Mouse (Mus musculus): Measurements from ENCODE around the gene Ccm2l. TPM values are rescaled to one million over a fixed set of nuclear protein-coding genes. Genes with fewer than 3 reads are reported as not detected.
A peak's percentile ranks its signal among the peaks of the same experiment; 100 is the strongest.

Gene Ccm2l
- polyA plus RNA-seq, 1 experiment from 2014 or later, result 0.77 TPM

- Histone ChIP-seq H3K9ac (ENCODE audit: low read length) (peak within 1 kb of the TSS; percentile 73), H3K27ac (ENCODE audit: low read depth, low read length) (peak within 1 kb of the TSS; percentile 61), H3K9me3 (replicated peaks; ENCODE audit: control insufficient read depth, low read length) (no peaks in the 10 kb centered on the region), H3K4me3 (ENCODE audit: low read depth, low read length) (peak within 1 kb of the TSS; percentile 63), H3K4me2 (ENCODE audit: low read length) (peak within 1 kb of the TSS; percentile 73), H3K4me1 (ENCODE audit: control insufficient read depth, insufficient read depth, low read length) (peaks cover 15% of the 10 kb centered on the region), H3K27me3 (replicated peaks; ENCODE audit: control insufficient read depth, insufficient read depth, low read length) (peaks cover 11% of the 10 kb centered on the region; the same call in 1 of the 2 replicates), H3K36me3 (ENCODE audit: control insufficient read depth, insufficient read depth, low read length) (no peaks in the 10 kb centered on the region)
- DNase-seq (ENCODE audit: low spot score) (peak; percentile 69), ATAC-seq (peak; percentile 84)
- WGBS, result 1% methylated on average over 22 of the region's 54 CpGs
Observed at GRCm38 (mm10) chr2:153031126-153032082, 34.4 kb upstream of the Ccm2l start, which contains the start of gene Xkr7. Gene Xkr7, plus strand, starts transcription at chr2:153031852.

- Histone ChIP-seq H3K27me3 (replicated peaks; ENCODE audit: control insufficient read depth, insufficient read depth, low read length) (peaks cover 11% of the 10 kb centered on the region; the same call in 1 of the 2 replicates), H3K27ac (ENCODE audit: low read depth, low read length) (peak overlapping the region; percentile 61), H3K9me3 (replicated peaks; ENCODE audit: control insufficient read depth, low read length) (no peaks in the 10 kb centered on the region), H3K4me1 (ENCODE audit: control insufficient read depth, insufficient read depth, low read length) (peaks cover 15% of the 10 kb centered on the region), H3K4me2 (ENCODE audit: low read length) (peak overlapping the region; percentile 73), H3K36me3 (ENCODE audit: control insufficient read depth, insufficient read depth, low read length) (no peaks in the 10 kb centered on the region), H3K4me3 (ENCODE audit: low read depth, low read length) (peak overlapping the region; percentile 63), H3K9ac (ENCODE audit: low read length) (peak overlapping the region; percentile 73)
- WGBS, result 2% methylated on average over 40 of the region's 58 CpGs
- peak; percentile 65 for DNase-seq (ENCODE audit: low spot score)
- peak; percentile 63 for ATAC-seq
Observed at GRCm38 (mm10) chr2:153032083-153032842, 33.5 kb upstream of the Ccm2l start.

GRCm38 (mm10) chr2:153032973-153033372 is 32.8 kb upstream of the Ccm2l start:
- 6% methylated on average over 4 of the region's 4 CpGs for WGBS
- H3K27me3 ChIP-seq (replicated peaks; ENCODE audit: control insufficient read depth, insufficient read depth, low read length), result peaks cover 11% of the 10 kb centered on the region; the same call in 1 of the 2 replicates
- no peaks in the 10 kb centered on the region for H3K36me3 ChIP-seq (ENCODE audit: control insufficient read depth, insufficient read depth, low read length)
- 0 out of 2 replicates have a peak overlapping the region, but pooled peaks have one; percentile 39 for H3K27ac ChIP-seq (ENCODE audit: low read depth, low read length)
- H3K4me2 ChIP-seq (ENCODE audit: low read length), result peak overlapping the region; percentile 73
- peak overlapping the region; percentile 63 for H3K4me3 ChIP-seq (ENCODE audit: low read depth, low read length)
- H3K9me3 ChIP-seq (replicated peaks; ENCODE audit: control insufficient read depth, low read length), result no peaks in the 10 kb centered on the region
- peaks cover 15% of the 10 kb centered on the region for H3K4me1 ChIP-seq (ENCODE audit: control insufficient read depth, insufficient read depth, low read length)
- H3K9ac ChIP-seq (ENCODE audit: low read length), result peak overlapping the region; percentile 73
- ATAC-seq (no peak), DNase-seq (ENCODE audit: low spot score) (no peak)

GRCm38 (mm10) chr2:153033545-153034230 is 32.1 kb upstream of the Ccm2l start:
- 66% methylated on average over 5 of the region's 5 CpGs for WGBS
- H3K9ac ChIP-seq (ENCODE audit: low read length), result peak overlapping the region; percentile 73
- no peak for ATAC-seq
- H3K36me3 ChIP-seq (ENCODE audit: control insufficient read depth, insufficient read depth, low read length), result no peaks in the 10 kb centered on the region
- H3K4me1 ChIP-seq (ENCODE audit: control insufficient read depth, insufficient read depth, low read length), result peaks cover 15% of the 10 kb centered on the region
- peak overlapping the region; percentile 73 for H3K4me2 ChIP-seq (ENCODE audit: low read length)
- H3K27ac ChIP-seq (ENCODE audit: low read depth, low read length), result peak overlapping the region; percentile 39; the same call in 1 of the 2 replicates
- H3K4me3 ChIP-seq (ENCODE audit: low read depth, low read length), result peak overlapping the region; percentile 63
- H3K27me3 ChIP-seq (replicated peaks; ENCODE audit: control insufficient read depth, insufficient read depth, low read length), result peaks cover 11% of the 10 kb centered on the region; the same call in 1 of the 2 replicates
- no peaks in the 10 kb centered on the region for H3K9me3 ChIP-seq (replicated peaks; ENCODE audit: control insufficient read depth, low read length)
- DNase-seq (ENCODE audit: low spot score), result peak; percentile 70

- DNase-seq (ENCODE audit: low spot score), result no peak
Observed at GRCm38 (mm10) chr2:153036690-153037089, 29.1 kb upstream of the Ccm2l start.

GRCm38 (mm10) chr2:153043886-153044285 is 21.9 kb upstream of the Ccm2l start:
- Histone ChIP-seq H3K4me3 (ENCODE audit: low read depth, low read length) (no peak overlapping the region), H3K27ac (ENCODE audit: low read depth, low read length) (no peak overlapping the region), H3K27me3 (replicated peaks; ENCODE audit: control insufficient read depth, insufficient read depth, low read length) (no peaks in the 10 kb centered on the region), H3K4me1 (ENCODE audit: control insufficient read depth, insufficient read depth, low read length) (peaks cover 20% of the 10 kb centered on the region), H3K9me3 (replicated peaks; ENCODE audit: control insufficient read depth, low read length) (no peaks in the 10 kb centered on the region), H3K36me3 (ENCODE audit: control insufficient read depth, insufficient read depth, low read length) (no peaks in the 10 kb centered on the region), H3K9ac (ENCODE audit: low read length) (no peak overlapping the region), H3K4me2 (ENCODE audit: low read length) (no peak overlapping the region)
- DNase-seq (ENCODE audit: low spot score), result peak; percentile 46
- ATAC-seq, result no peak
- WGBS, result 58% methylated on average over 3 of the region's 3 CpGs

More at GRCm38 (mm10) chr2:153036690-153037089, 29.1 kb upstream of the Ccm2l start:
- Histone ChIP-seq H3K36me3 (ENCODE audit: control insufficient read depth, insufficient read depth, low read length) (no peaks in the 10 kb centered on the region), H3K4me3 (ENCODE audit: low read depth, low read length) (no peak overlapping the region), H3K27me3 (replicated peaks; ENCODE audit: control insufficient read depth, insufficient read depth, low read length) (0 out of 2 replicates have a peak, but pooled peaks cover 4% of the 10 kb centered on the region), H3K9ac (ENCODE audit: low read length) (no peak overlapping the region), H3K4me1 (ENCODE audit: control insufficient read depth, insufficient read depth, low read length) (peaks cover 15% of the 10 kb centered on the region), H3K27ac (ENCODE audit: low read depth, low read length) (no peak overlapping the region), H3K4me2 (ENCODE audit: low read length) (no peak overlapping the region), H3K9me3 (replicated peaks; ENCODE audit: control insufficient read depth, low read length) (no peaks in the 10 kb centered on the region)
- WGBS, result 10% methylated on average over 2 of the region's 2 CpGs
- no peak for ATAC-seq

- no peaks in the 10 kb centered on the region for H3K27me3 ChIP-seq (replicated peaks; ENCODE audit: control insufficient read depth, insufficient read depth, low read length)
- H3K27ac ChIP-seq (ENCODE audit: low read depth, low read length), result peak overlapping the region; percentile 94
- 25% methylated on average over 8 of the region's 8 CpGs for WGBS
- no peak overlapping the region for H3K4me3 ChIP-seq (ENCODE audit: low read depth, low read length)
- peak; percentile 62 for ATAC-seq
- peaks cover 33% of the 10 kb centered on the region for H3K4me1 ChIP-seq (ENCODE audit: control insufficient read depth, insufficient read depth, low read length)
- no peak overlapping the region for H3K9ac ChIP-seq (ENCODE audit: low read length)
- no peaks in the 10 kb centered on the region for H3K9me3 ChIP-seq (replicated peaks; ENCODE audit: control insufficient read depth, low read length)
- H3K36me3 ChIP-seq (ENCODE audit: control insufficient read depth, insufficient read depth, low read length), result no peaks in the 10 kb centered on the region
- peak; percentile 92 for DNase-seq (ENCODE audit: low spot score)
- no peak overlapping the region for H3K4me2 ChIP-seq (ENCODE audit: low read length)
Observed at GRCm38 (mm10) chr2:153045884-153046299, 19.9 kb upstream of the Ccm2l start.

GRCm38 (mm10) chr2:153047828-153048465 is 17.8 kb upstream of the Ccm2l start:
- H3K36me3 ChIP-seq (ENCODE audit: control insufficient read depth, insufficient read depth, low read length), result no peaks in the 10 kb centered on the region
- DNase-seq (ENCODE audit: low spot score) (peak; percentile 71), ATAC-seq (peak; percentile 30)
- H3K9me3 ChIP-seq (replicated peaks; ENCODE audit: control insufficient read depth, low read length), result no peaks in the 10 kb centered on the region
- H3K27ac ChIP-seq (ENCODE audit: low read depth, low read length), result peak overlapping the region; percentile 94
- no peak overlapping the region for H3K4me3 ChIP-seq (ENCODE audit: low read depth, low read length)
- 30% methylated on average over 17 of the region's 17 CpGs for WGBS
- peaks cover 31% of the 10 kb centered on the region for H3K4me1 ChIP-seq (ENCODE audit: control insufficient read depth, insufficient read depth, low read length)
- peaks cover 12% of the 10 kb centered on the region for H3K27me3 ChIP-seq (replicated peaks; ENCODE audit: control insufficient read depth, insufficient read depth, low read length)
- no peak overlapping the region for H3K9ac ChIP-seq (ENCODE audit: low read length)
- no peak overlapping the region for H3K4me2 ChIP-seq (ENCODE audit: low read length)

Data from forebrain, embryonic 14.5 days (tissue).